Mouse (Mus musculus) adrenal gland, postnatal 25 days (tissue): ENCODE measurements around the gene Inafm2. TPM values are rescaled to one million over a fixed set of nuclear protein-coding genes. Genes with fewer than 3 reads are reported as not detected.
A peak's percentile ranks its signal among the peaks of the same experiment; 100 is the strongest.

ENCODE experiments used
- DNase-seq: peaks from one replicate; pipeline ENCODE4 v3.0.0; 2021; ENCODE audit warnings: mixed read lengths
- total RNA-seq: library from RNA; stranded (reverse); gene quantifications from 2 replicates; pipeline ENCODE4 v1.2.3, GENCODE M21; 2021

The Inafm2 gene
- total RNA-seq, 1 experiment from 2014 or later: 37.3 TPM

- no peak for DNase-seq
These were observed 36.7 kb downstream of the Inafm2 start for GRCm38 (mm10) chr2:118782303-118782702.

DNA sequence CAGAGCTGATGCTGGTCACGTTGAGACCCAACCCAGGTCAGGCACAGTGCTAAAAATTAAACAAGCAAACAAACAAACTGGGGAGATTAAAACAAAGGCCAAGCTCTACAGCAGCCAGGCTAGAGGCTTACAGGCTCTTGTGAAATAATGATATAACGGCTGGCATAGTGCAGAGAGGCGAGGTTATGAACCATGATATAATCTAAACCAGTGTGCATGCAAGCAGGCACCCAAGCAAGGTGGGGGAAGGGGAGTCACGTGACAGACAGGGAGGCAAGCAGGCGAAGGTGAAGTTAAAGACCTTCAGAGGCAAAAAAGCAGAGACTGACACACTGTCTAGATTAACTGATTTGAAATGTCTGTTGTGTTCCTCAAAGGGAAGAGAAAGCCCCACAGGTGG is 37.5 kb downstream of the Inafm2 start:
- DNase-seq: no peak

DNA sequence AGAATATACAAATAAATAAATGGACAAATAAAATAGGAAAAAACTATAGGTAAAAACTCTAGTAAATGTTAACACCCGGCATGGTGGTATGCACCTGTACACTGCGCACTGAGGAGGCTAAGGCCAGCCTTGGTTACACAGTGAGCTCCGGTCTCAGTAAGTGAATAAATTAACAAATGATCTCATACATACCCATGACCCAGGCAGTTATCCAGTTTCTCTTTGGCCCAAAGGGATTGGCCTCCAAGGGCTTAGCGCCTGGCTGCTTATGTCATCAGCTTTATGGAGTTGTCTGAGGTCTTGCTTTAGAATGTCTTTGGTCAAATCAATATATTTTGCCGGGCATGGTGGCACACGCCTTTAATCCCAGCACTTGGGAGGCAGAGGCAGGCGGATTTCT is 38.1 kb downstream of the Inafm2 start:
- no peak for DNase-seq

- no peak for DNase-seq
These were observed 41.0 kb downstream of the Inafm2 start for GRCm38 (mm10) chr2:118786525-118786924.

GRCm38 (mm10) chr2:118789501-118789900 is 43.9 kb downstream of the Inafm2 start:
- DNase-seq: peak; percentile 66

DNA sequence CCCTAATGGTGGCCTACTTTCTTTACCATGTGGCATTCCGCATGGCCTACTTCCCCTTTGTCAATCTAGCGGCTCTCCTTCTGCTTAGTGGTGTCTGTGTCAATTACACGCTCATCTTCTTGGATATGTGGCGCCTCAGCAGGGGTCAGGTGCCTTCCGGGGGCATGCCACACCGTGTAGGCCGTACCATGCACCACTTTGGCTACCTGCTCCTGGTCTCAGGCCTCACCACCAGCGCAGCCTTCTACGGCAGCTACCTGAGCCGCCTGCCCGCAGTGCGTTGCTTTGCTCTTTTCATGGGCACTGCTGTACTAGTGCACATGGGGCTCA is 44.6 kb downstream of the Inafm2 start:
- no peak for DNase-seq

- DNase-seq: peak; percentile 78
These were observed 45.3 kb downstream of the Inafm2 start for GRCm38 (mm10) chr2:118790551-118791525.

DNA sequence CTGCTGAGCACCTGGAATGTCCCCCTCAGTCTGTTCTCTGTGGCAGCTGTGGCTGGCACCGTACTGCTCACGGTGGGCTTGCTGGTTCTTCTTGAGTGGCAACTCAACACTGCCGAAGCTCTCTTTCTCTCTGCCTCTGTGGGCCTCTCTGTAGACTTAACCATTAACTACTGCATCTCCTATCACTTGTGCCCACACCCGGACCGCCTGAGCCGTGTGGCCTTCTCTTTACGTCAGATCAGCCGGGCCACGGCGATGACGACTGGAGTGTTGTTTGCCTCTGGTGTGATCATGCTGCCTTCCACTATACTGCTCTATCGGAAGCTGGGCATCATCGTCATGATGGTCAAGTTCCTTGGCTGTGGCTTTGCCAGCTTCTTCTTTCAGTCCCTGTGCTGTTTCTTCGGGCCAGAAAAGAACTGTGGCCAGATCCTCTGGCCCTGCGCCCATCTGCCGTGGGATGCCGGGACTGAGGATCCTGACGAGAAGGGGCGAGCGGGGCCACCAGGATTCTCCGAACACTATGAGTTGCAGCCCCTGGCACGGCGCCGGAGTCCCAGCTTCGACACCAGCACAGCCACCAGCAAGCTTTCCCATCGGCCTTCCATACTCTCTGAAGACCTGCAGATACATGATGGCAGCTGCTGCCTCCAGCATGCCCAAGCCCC is 46.2 kb downstream of the Inafm2 start:
- DNase-seq: no peak

DNA sequence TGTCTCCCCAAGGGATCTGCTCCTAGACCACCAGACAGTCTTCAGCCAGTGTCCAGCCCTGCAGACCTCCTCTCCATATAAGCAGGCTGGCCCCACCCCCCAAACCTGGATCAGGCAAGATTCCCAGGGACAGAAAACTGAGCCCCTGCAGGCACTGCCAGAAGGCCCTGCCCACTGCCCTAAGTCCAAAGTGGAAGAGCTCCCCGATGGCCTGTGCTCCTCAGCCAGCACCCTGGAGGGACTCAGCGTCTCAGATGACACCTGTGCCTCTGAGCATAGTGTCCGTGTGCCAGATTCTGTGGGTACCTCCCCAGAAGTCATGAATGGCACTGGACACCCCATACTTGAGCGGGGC is 46.7 kb downstream of the Inafm2 start:
- no peak for DNase-seq

DNA sequence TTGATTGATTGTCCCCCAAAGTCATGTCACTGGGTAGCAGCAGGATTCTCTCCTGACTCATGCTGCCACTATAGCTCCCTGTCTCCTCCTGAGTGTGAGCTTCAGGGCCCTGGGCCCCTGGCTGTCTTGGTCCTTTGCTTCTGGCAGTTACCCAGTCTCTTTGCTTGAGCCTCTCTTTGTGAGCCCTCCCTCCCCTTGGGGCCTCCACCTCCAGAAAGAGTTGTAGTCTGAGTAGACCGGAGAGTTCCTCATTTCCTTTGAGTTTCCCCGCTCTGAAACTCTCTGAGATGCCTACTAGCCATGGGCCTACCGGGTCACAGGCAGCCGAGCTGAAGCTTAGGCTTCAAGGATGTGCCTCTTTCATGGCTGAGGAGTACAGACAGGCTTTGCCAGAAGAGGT is 48.1 kb downstream of the Inafm2 start:
- DNase-seq: no peak

Other genes starting within 250 kb of the Inafm2 start
- 13.6 and 24.0 TPM in 2 replicates for gene Bmf, start 196.1 kb upstream of the Inafm2 start, total RNA-seq
- 10.6 and 12.8 TPM in 2 replicates for gene Bub1b, start 147.5 kb upstream of the Inafm2 start, total RNA-seq
- gene Pak6, start 82.5 kb upstream of the Inafm2 start, total RNA-seq: 22.6 and 23.1 TPM in 2 replicates
- gene Ankrd63, start 41.8 kb upstream of the Inafm2 start, total RNA-seq: 0.27 and 0.67 TPM in 2 replicates
- 0.76 and 2.1 TPM in 2 replicates for gene Plcb2, start 17.3 kb upstream of the Inafm2 start, total RNA-seq
- gene Ccdc9b, start 16.9 kb downstream of the Inafm2 start, total RNA-seq: 6.1 and 8.1 TPM in 2 replicates
- gene Phgr1, start 27.0 kb downstream of the Inafm2 start, total RNA-seq: not detected in 2 replicates
- 23.0 and 37.8 TPM in 2 replicates for gene Disp2, start 34.0 kb downstream of the Inafm2 start, total RNA-seq
- 7.6 and 10.7 TPM in 2 replicates for gene Knstrn, start 68.2 kb downstream of the Inafm2 start, total RNA-seq
- gene Ivd, start 116.2 kb downstream of the Inafm2 start, total RNA-seq: 342 and 470 TPM in 2 replicates
- gene Bahd1, start 154.6 kb downstream of the Inafm2 start, total RNA-seq: 42.6 and 54.4 TPM in 2 replicates
- gene Chst14, start 180.7 kb downstream of the Inafm2 start, total RNA-seq: 12.6 and 19.1 TPM in 2 replicates